Mouse (Mus musculus) cortical plate, adult 2 months (tissue): ENCODE data around the gene Ints11. TPM values are rescaled to one million over a fixed set of nuclear protein-coding genes. Genes with fewer than 3 reads are reported as not detected.

Experiments used
- H3K27ac ChIP-seq: fragments of 200-500 bp; 2 replicates; pipeline ENCODE4 v1.5.1; 2012; ENCODE audit warnings: low read length, control low read depth, inconsistent platforms; ENCODE audit not compliant: insufficient read depth
- H3K4me1 ChIP-seq: fragments of 200-500 bp; 2 replicates; pipeline ENCODE4 v1.6.1; 2011; ENCODE audit warnings: low read length; ENCODE audit not compliant: control insufficient read depth, insufficient read depth
- H3K4me3 ChIP-seq: fragments of 200-500 bp; 2 replicates; pipeline ENCODE4 v1.5.1; 2011; ENCODE audit warnings: mild to moderate bottlenecking, low read length, control low read depth; ENCODE audit not compliant: insufficient read depth
- CTCF ChIP-seq: fragments of 200-500 bp; IDR thresholded peaks from 2 replicates; pipeline ENCODE4 v1.5.1; 2011; ENCODE audit warnings: mild to moderate bottlenecking, control low read depth, low read length; ENCODE audit not compliant: insufficient read depth; ENCODE audit errors: extremely low read depth
- POLR2A ChIP-seq: fragments of 200-500 bp; IDR thresholded peaks from 2 replicates; pipeline ENCODE4 v1.6.1; 2011; ENCODE audit warnings: mild to moderate bottlenecking, low read length, control low read depth; ENCODE audit not compliant: insufficient read depth; ENCODE audit errors: extremely low read depth
- polyA plus RNA-seq: library from polyadenylated mRNA; depleted of rRNA; stranded (reverse); fragments of >200 nt; gene quantifications from 2 replicates; pipeline ENCODE4 v1.2.3, GENCODE M21; 2012; rRNA removed

Ints11 gene
- polyA plus RNA-seq, 1 experiment, result 39.4 TPM

DNA sequence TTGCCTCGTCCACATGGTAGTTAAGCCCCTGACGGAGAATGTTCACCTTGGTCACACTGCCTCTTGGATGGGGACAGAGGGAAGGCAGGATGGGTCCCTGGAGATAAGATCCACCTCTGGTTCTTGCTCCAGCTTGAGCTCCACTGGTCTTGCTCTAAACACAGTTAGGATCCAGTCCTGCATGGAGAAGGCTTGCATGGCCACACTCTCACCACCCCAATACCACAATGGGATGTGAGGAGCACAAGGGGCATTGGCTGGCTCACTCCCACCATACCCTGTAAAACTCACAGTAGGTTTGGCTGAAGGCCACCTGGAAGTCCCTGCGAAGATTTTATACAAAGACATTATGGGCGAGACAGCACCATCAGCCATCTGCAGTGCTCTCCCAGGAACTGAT lies 39.4 kb downstream of the Ints11 start:
- no peak overlapping the region for H3K4me3 ChIP-seq
- H3K4me1 ChIP-seq, result no peaks in the 10 kb centered on the region
- TF ChIP-seq POLR2A, result no peak
- TF ChIP-seq CTCF, result no peak
- H3K27ac ChIP-seq, result no peak overlapping the region

DNA sequence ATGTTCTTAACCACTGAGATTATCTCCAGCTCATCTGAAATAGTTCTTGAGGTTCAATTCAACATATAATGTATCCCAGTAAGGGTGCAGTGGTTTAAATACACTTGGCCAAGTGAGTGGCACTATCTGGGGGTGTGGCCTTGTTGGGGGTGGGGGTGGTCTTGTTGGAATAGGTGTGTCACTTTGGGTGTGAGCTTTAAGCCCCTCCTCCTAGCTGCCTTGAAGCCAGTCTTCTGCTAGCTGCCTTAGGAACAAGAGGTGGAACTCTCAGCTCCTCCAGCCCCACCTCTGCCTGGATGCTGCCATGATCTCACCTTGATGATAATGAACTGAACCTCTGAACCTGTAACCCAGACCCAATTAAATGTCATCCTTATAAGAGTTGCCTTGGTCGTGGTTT lies 62.7 kb downstream of the Ints11 start:
- Histone ChIP-seq H3K4me1 (no peaks in the 10 kb centered on the region), H3K27ac (no peak overlapping the region), H3K4me3 (no peak overlapping the region)
- TF ChIP-seq CTCF (no peak), POLR2A (no peak)

Other genes with a start within 250 kb of the Ints11 start
- gene Cdk11b, start 244.7 kb upstream of the Ints11 start, polyA plus RNA-seq, result 48.0 and 48.2 TPM in 2 replicates
- gene Gm10563, start 224.1 kb upstream of the Ints11 start, polyA plus RNA-seq, result not detected in 2 replicates
- gene Mmp23, start 216.2 kb upstream of the Ints11 start, polyA plus RNA-seq, result 5.9 and 6.0 TPM in 2 replicates
- 153 and 169 TPM in 2 replicates for gene Mib2, start 200.3 kb upstream of the Ints11 start, polyA plus RNA-seq
- gene Fndc10, start 175.2 kb upstream of the Ints11 start, polyA plus RNA-seq, result 42.8 and 45.8 TPM in 2 replicates
- 131 and 138 TPM in 2 replicates for gene Ssu72, start 164.7 kb upstream of the Ints11 start, polyA plus RNA-seq
- gene Tmem240, start 134.7 kb upstream of the Ints11 start, polyA plus RNA-seq, result 68.5 and 70.6 TPM in 2 replicates
- gene Atad3a, start 108.5 kb upstream of the Ints11 start, polyA plus RNA-seq, result 84.4 and 93.0 TPM in 2 replicates
- 29.8 and 32.1 TPM in 2 replicates for gene Vwa1, start 94.8 kb upstream of the Ints11 start, polyA plus RNA-seq
- 39.2 and 50.5 TPM in 2 replicates for gene Tmem88b, start 83.7 kb upstream of the Ints11 start, polyA plus RNA-seq
- gene Ankrd65, start 79.1 kb upstream of the Ints11 start, polyA plus RNA-seq, result not detected in 2 replicates
- gene Mrpl20, start 66.7 kb upstream of the Ints11 start, polyA plus RNA-seq, result 105 and 110 TPM in 2 replicates
- 112 and 121 TPM in 2 replicates for gene Ccnl2, start 57.1 kb upstream of the Ints11 start, polyA plus RNA-seq
- 128 and 131 TPM in 2 replicates for gene Aurkaip1, start 38.3 kb upstream of the Ints11 start, polyA plus RNA-seq
- 14.9 and 15.7 TPM in 2 replicates for gene Mxra8, start 29.9 kb upstream of the Ints11 start, polyA plus RNA-seq
- gene Dvl1, start 22.1 kb upstream of the Ints11 start, polyA plus RNA-seq, result 133 and 145 TPM in 2 replicates
- 0.17 and 0.23 TPM in 2 replicates for gene Tas1r3, start 6.2 kb upstream of the Ints11 start, polyA plus RNA-seq
- 19.7 and 21.9 TPM in 2 replicates for gene Cptp, start 106 bp upstream of the Ints11 start, polyA plus RNA-seq
- gene Pusl1, start 22.2 kb downstream of the Ints11 start, polyA plus RNA-seq, result 90.6 and 94.2 TPM in 2 replicates
- 136 and 142 TPM in 2 replicates for gene Acap3, start 22.3 kb downstream of the Ints11 start, polyA plus RNA-seq
- gene Ube2j2, start 74.3 kb downstream of the Ints11 start, polyA plus RNA-seq, result 72.6 and 75.2 TPM in 2 replicates
- 19.3 and 22.2 TPM in 2 replicates for gene C1qtnf12, start 92.8 kb downstream of the Ints11 start, polyA plus RNA-seq
- 8.9 and 11.0 TPM in 2 replicates for gene B3galt6, start 123.1 kb downstream of the Ints11 start, polyA plus RNA-seq
- 122 and 126 TPM in 2 replicates for gene Sdf4, start 123.3 kb downstream of the Ints11 start, polyA plus RNA-seq
- gene Tnfrsf4, start 144.3 kb downstream of the Ints11 start, polyA plus RNA-seq, result 3.4 and 4.0 TPM in 2 replicates
- gene Tnfrsf18, start 156.6 kb downstream of the Ints11 start, polyA plus RNA-seq, result 0.17 and 0.34 TPM in 2 replicates
- 0.10 and 0.34 TPM in 2 replicates for gene Ttll10, start 189.9 kb downstream of the Ints11 start, polyA plus RNA-seq
- 34.8 and 38.8 TPM in 2 replicates for gene 9430015G10Rik, start 240.4 kb downstream of the Ints11 start, polyA plus RNA-seq